Mouse (Mus musculus) neural tube, embryonic 12.5 days (tissue): Measurements from ENCODE around the gene Gm28308. TPM values are rescaled to one million over a fixed set of nuclear protein-coding genes. Genes with fewer than 3 reads are reported as not detected.

Experiments used
- ATAC-seq: fragments of 200-750 bp; cut with Nextera tagmentation; 2 replicates; pipeline ENCODE4 v1.8.0; 2017; ENCODE audit warnings: low read depth, mild to moderate bottlenecking, moderate TSS enrichment, moderate library complexity; ENCODE audit not compliant: low FRiP score
- H3K27ac ChIP-seq: fragments of 300-500 bp; sonication (generic); 2 replicates; pipeline ENCODE4 v1.5.1; 2016
- H3K27me3 ChIP-seq: fragments of 300-500 bp; sonication (generic); replicated peaks from 2 replicates; pipeline ENCODE4 v1.6.1; 2016; ENCODE audit warnings: mild to moderate bottlenecking
- H3K36me3 ChIP-seq: fragments of 300-500 bp; sonication (generic); 2 replicates; pipeline ENCODE4 v1.6.1; 2016; ENCODE audit warnings: mild to moderate bottlenecking
- H3K4me1 ChIP-seq: fragments of 300-500 bp; sonication (generic); 2 replicates; pipeline ENCODE4 v1.6.1; 2016
- H3K4me2 ChIP-seq: fragments of 300-500 bp; sonication (generic); replicated peaks from 2 replicates; pipeline ENCODE4 v1.6.1; 2016; ENCODE audit warnings: mild to moderate bottlenecking
- H3K4me3 ChIP-seq: fragments of 300-500 bp; sonication (generic); 2 replicates; pipeline ENCODE4 v1.5.1; 2016
- H3K9ac ChIP-seq: fragments of 300-500 bp; sonication (generic); 2 replicates; pipeline ENCODE4 v1.6.1; 2016; ENCODE audit warnings: mild to moderate bottlenecking
- H3K9me3 ChIP-seq: fragments of 300-500 bp; sonication (generic); 2 replicates; pipeline ENCODE4 v1.6.1; 2016; ENCODE audit warnings: mild to moderate bottlenecking
- WGBS: fragments of 180-500 bp; shearing (Covaris S2); methylation state at CpG from one replicate; pipeline ENCODE4 v1.1.7; 2016; 5-methylcytosine and 5-hydroxymethylcytosine counted together
- polyA plus RNA-seq: library from polyadenylated mRNA; unstranded; fragments of >200 nt; fragmentation: Nextera tagmentation; extraction: Ambion mirVana; gene quantifications from 2 replicates; pipeline ENCODE4 v1.2.1, GENCODE M21; 2016

The Gm28308 gene
- polyA plus RNA-seq, 1 experiment from 2014 or later, result not detected

DNA sequence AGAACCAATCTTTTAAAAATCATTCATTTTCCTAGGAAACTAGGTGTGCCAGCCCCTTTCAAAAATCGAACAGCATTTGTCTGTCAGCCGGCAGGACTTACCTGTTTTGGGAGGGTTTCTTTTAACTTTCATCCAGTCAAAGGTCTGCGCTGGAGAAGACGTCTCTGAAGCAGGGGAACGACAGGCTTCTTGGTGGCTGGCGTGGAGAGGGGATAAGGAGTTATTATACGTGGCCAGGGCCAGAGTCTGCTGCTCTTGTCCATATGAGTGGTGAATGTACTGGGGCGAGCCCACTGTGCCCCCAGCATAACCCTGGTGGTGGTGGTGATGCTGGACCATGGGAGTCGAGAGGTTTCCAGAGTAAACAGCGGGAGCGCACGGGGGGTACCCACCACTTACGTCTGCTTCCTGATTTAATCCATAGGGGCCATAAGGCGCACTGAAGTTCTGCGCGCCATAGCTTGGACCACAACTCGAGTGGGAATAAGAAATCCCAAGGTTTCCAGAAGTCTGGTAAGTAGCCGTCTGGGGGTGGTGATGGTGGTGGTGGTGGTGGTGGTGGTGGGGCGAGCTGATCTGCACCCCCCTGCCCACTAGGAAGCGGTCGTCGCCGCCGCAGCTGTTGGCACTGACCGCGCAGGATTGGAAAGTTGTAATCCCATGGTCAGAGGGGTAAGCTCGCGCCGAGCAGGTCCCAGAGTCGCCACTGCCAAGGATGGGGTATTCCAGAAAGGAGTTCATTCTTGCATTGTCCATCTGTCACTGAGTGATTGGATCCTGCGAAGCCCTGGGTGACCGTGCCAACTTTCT is 55.5 kb downstream of the Gm28308 start:
- H3K9ac ChIP-seq, result peak overlapping the region; percentile 72

DNA sequence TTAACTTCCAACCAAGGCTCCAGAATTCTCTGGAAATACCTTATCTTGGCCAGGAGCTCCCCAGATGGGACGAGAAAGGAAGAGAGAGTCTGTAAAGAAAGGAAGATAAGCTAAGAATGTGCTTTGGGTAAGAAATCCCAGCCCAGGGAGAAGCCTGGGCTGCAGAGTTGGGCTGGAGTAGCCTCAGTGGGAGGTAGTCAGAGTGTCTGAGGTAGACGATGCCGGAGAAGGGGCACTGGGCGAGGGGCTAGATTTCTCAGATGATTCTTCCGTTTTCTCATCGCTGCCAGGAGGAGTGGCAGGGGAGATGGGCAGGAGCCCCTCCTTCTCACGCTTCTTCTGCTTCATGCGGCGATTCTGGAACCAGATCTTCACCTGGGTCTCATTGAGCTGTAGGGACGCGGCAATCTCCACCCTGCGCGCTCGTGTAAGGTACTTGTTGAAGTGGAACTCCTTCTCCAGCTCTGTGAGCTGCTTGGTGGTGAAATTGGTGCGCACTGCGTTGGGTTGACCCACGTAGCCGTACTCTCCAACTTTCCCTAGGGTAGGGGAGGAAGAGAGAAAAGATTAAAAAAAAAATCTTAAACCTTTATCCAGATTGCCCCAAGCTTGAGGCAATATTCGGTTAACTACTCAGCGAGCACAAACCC is 56.5 kb downstream of the Gm28308 start:
- H3K4me1 ChIP-seq, result peaks cover 65% of the 10 kb centered on the region
- no peaks in the 10 kb centered on the region for H3K36me3 ChIP-seq
- H3K4me2 ChIP-seq, result peak overlapping the region; percentile 99
- peak overlapping the region; percentile 72 for H3K9ac ChIP-seq
- H3K27me3 ChIP-seq, result no peaks in the 10 kb centered on the region
- WGBS, result 1% methylated on average over 20 of the region's 20 CpGs
- no peak for ATAC-seq
- peak overlapping the region; percentile 75 for H3K4me3 ChIP-seq
- no peaks in the 10 kb centered on the region for H3K9me3 ChIP-seq
- H3K27ac ChIP-seq, result no peak overlapping the region

More for the DNA sequence above, 55.5 kb downstream of the Gm28308 start:
- peak overlapping the region; percentile 75 for H3K4me3 ChIP-seq
- H3K4me2 ChIP-seq, result peak overlapping the region; percentile 99
- ATAC-seq, result peak; percentile 46
- peak overlapping the region; percentile 58; the same call in 1 of the 2 replicates for H3K27ac ChIP-seq
- peaks cover 58% of the 10 kb centered on the region for H3K4me1 ChIP-seq
- no peaks in the 10 kb centered on the region for H3K9me3 ChIP-seq
- no peaks in the 10 kb centered on the region for H3K27me3 ChIP-seq
- WGBS, result under 1% methylated on average over 32 of the region's 32 CpGs
- H3K36me3 ChIP-seq, result peaks cover under 1% of the 10 kb centered on the region; the same call in 1 of the 2 replicates

DNA sequence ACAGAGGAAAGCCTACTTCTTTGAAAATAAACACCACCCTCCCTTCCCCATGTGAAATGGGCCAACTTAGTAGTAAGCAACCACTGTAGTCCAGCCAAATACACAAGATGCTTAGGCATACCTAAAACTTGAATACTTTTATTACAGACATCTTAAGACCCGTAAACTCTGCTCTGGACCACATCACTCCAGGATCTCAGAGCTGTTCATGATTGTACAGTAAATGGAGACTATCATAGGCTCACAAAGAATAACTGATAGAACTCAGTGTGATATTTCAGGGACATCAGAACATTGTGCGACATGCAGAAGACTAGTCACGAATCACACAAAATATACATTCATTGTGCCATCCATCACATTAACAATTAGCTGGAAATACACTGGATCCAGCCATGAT is 57.7 kb downstream of the Gm28308 start:
- Histone ChIP-seq H3K4me2 (peak overlapping the region; percentile 99), H3K36me3 (no peaks in the 10 kb centered on the region), H3K27me3 (no peaks in the 10 kb centered on the region), H3K9me3 (no peaks in the 10 kb centered on the region), H3K4me3 (no peak overlapping the region), H3K9ac (no peak overlapping the region), H3K27ac (no peak overlapping the region), H3K4me1 (peaks cover 71% of the 10 kb centered on the region)
- WGBS, result 38% methylated on average over 3 of the region's 3 CpGs
- no peak for ATAC-seq

DNA sequence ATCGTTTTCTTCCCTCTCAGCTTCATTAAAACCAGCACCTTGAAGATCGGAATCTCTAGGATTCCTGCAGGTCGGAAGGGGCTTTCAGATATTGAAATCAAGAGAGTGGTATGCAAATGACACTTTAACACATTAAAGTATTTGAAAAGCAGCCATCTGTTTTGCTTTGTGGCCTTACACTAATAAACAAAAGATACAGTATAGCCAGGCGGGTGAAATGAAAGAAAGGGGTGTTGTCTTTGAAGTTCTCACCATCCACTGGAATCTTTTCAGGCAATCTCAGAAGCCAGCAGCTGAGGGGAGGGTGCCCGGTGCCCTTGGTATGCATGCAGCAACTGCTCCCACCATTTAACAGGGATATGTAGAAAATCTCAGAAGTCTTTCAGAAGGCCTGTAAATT is 59.1 kb downstream of the Gm28308 start:
- H3K9ac ChIP-seq, result no peak overlapping the region
- 0 out of 2 replicates have a peak overlapping the region, but pooled peaks have one; percentile 46 for H3K27ac ChIP-seq
- H3K4me1 ChIP-seq, result peaks cover 60% of the 10 kb centered on the region
- H3K27me3 ChIP-seq, result no peaks in the 10 kb centered on the region
- no peak overlapping the region for H3K4me3 ChIP-seq
- peak overlapping the region; percentile 38; the same call in 1 of the 2 replicates for H3K4me2 ChIP-seq
- H3K36me3 ChIP-seq, result no peaks in the 10 kb centered on the region
- ATAC-seq, result no peak
- WGBS, result 10% methylated on average over 5 of the region's 5 CpGs
- H3K9me3 ChIP-seq, result no peaks in the 10 kb centered on the region

DNA sequence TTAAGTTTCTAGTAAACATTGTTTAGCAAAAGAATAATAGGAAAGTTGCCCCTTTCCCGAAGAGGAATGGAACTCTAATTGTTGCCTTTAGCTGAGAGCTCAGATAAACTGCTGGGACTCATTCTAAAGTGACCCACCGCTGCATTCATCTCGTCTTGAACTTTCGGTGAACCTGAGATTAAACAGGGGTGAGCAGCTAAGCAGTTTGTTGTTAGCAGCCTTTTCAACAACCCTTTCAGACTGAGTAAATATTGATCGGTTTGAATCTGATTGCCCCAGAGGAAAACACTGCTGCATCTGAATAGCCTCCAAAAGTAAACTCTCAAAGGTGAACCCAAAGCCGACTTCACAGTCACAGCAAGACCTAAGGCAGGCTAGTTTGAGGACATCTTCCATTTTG is 59.9 kb downstream of the Gm28308 start:
- ATAC-seq, result no peak
- H3K4me3 ChIP-seq, result no peak overlapping the region
- 1% methylated on average over 6 of the region's 6 CpGs for WGBS
- no peaks in the 10 kb centered on the region for H3K9me3 ChIP-seq
- no peaks in the 10 kb centered on the region for H3K36me3 ChIP-seq
- H3K27ac ChIP-seq, result no peak overlapping the region
- no peak overlapping the region for H3K9ac ChIP-seq
- peak overlapping the region; percentile 40 for H3K4me2 ChIP-seq
- H3K27me3 ChIP-seq, result no peaks in the 10 kb centered on the region
- H3K4me1 ChIP-seq, result peaks cover 58% of the 10 kb centered on the region

DNA sequence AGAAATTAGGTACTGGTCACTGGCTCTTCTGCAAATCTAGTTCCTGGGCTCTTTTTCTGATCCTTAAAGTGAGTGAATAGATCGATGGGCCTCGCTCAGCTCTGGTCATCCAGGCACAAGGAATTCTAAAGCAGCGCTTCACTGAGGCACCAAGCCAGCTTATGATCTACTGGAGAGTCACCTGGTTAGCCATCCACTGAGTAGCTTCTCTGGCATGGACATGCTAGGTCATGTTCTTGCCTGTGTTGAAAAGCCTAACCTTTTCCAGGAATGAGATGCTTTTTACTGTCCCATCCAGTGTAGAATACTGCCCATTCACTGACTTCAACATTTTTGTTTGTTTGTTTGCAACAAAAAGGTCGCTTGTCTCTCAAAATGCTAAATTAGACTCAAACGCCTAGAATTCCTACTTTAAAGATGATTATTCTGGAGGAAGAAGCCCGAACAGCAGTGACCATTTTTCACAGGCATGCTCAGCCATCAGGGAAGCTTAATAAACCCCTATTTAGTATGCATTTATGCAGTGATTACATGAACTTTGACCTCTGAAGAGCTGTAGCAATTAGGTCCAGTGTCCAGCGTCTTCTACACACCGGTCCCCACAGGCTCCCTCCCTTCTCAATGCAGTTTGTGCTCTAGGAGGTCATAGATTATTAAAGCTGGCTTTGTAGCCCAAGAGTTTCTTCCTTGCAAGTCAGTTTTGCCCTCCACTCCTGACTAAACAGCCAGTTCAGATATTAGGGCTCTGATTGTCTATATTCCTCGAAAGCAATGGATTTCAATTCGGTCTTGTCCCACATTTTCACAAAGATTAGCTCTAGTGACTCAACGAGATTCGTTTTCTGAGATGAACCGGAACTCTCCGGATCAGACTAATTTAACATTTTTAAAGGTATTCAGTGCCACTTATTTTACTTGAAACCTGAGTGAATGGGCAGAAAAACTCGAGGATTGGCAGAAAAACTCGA is 60.6 kb downstream of the Gm28308 start:
- Histone ChIP-seq H3K9ac (no peak overlapping the region), H3K27me3 (no peaks in the 10 kb centered on the region), H3K27ac (0 out of 2 replicates have a peak overlapping the region, but pooled peaks have one; percentile 10), H3K4me2 (peak overlapping the region; percentile 40), H3K9me3 (no peaks in the 10 kb centered on the region), H3K4me3 (no peak overlapping the region), H3K4me1 (peaks cover 54% of the 10 kb centered on the region), H3K36me3 (no peaks in the 10 kb centered on the region)
- 7% methylated on average over 16 of the region's 16 CpGs for WGBS
- ATAC-seq, result no peak

DNA sequence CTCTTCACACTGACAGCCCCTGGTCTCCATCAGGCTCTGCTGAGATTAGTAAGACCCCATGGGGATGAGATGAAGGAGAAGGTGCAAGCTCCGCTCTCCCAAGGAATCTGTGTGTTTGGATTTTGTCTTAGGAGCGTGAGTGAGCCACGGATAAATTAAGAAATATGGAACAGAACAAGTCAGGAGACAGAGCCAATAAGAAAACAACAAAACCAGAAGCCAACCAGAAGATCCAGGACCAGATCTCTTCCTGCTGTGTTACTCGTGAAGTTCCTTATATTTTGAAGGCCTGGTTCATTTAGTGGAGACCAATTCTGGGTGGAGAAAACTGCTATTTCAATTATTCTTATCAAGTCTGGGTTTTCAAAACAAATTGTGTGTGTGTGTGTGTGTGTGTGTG is 61.6 kb downstream of the Gm28308 start:
- no peak for ATAC-seq
- peaks cover 45% of the 10 kb centered on the region for H3K4me1 ChIP-seq
- no peaks in the 10 kb centered on the region for H3K9me3 ChIP-seq
- no peaks in the 10 kb centered on the region for H3K27me3 ChIP-seq
- no peaks in the 10 kb centered on the region for H3K36me3 ChIP-seq
- no peak overlapping the region for H3K4me3 ChIP-seq
- H3K27ac ChIP-seq, result no peak overlapping the region
- 34% methylated on average over 4 of the region's 4 CpGs for WGBS
- no peak overlapping the region for H3K9ac ChIP-seq
- no peak overlapping the region for H3K4me2 ChIP-seq

DNA sequence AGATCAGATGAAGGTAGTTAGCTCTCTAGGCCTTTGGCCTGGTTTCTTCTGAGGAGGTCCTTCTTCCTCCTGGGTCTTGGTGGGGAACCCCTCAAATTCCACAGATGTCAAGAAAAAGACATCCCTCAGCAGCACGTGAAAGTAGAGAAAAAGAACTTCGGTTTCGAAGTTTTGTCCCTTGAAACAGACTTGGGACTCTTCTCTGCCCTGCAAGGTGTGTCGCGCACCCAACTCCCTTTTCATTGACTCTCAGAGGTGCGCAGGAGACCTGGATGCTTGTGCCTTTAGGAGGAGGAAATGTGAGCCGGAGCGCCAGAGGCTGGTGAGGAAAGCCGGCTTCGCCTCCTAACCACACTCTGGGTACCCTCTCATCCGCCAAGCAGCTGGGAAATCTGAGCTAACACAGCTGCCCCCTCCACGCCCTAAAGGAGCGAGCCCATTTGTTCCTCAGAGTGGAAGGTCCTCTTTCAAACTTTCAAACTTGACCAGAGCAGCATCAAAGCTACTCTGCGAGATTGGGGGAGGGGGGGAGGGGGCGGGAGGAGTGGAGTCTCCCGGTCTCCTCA is 62.7 kb downstream of the Gm28308 start:
- H3K4me1 ChIP-seq, result peaks cover 35% of the 10 kb centered on the region
- no peaks in the 10 kb centered on the region for H3K9me3 ChIP-seq
- H3K4me2 ChIP-seq, result peak overlapping the region; percentile 50
- H3K36me3 ChIP-seq, result no peaks in the 10 kb centered on the region
- no peak overlapping the region for H3K4me3 ChIP-seq
- no peak overlapping the region for H3K9ac ChIP-seq
- no peak overlapping the region for H3K27ac ChIP-seq
- 6% methylated on average over 16 of the region's 16 CpGs for WGBS
- no peaks in the 10 kb centered on the region for H3K27me3 ChIP-seq
- ATAC-seq, result no peak

DNA sequence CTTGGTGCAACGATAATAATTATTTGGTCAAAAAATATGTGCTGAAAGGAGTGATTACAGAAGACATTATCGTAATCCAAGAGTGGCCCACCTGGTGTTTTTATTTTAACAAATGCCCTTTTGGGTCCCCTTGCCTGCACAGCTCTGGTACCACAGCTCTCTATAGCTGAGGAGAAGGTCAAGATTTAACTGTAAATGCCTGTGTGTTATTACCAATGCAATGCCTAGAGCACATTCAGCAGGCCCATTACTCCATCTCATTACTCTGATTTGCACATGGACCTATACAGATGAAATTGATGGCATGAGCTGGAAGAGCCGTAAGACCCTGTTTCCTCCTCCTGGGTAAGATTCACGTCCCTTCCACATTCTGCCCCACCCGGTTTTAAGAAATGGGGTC is 74.0 kb downstream of the Gm28308 start:
- Histone ChIP-seq H3K27ac (no peak overlapping the region), H3K9ac (no peak overlapping the region)
- no peak for ATAC-seq

DNA sequence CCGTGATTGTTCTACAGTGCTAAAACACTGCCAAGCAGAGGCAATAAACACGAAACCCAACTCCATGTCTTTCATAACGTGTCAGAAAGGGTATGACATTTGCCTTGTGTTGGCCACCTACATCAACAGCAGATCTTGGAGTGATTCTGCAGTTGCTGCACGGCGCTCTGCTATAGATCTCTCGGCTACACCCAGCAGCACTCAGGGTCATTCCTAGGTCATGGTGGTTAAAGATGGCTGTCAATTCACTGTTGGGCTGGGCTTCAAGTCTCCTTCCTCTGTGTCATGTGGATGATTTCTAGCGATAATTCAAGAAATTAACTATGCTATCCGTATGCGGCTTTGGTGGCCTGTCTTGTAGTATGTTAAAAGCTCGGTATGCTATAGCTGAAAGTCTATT is 74.6 kb downstream of the Gm28308 start:
- Histone ChIP-seq H3K27ac (no peak overlapping the region), H3K9me3 (no peaks in the 10 kb centered on the region), H3K9ac (no peak overlapping the region), H3K4me1 (peaks cover 15% of the 10 kb centered on the region), H3K4me2 (0 out of 2 replicates have a peak overlapping the region, but pooled peaks have one; percentile 20), H3K36me3 (no peaks in the 10 kb centered on the region), H3K4me3 (no peak overlapping the region), H3K27me3 (no peaks in the 10 kb centered on the region)
- ATAC-seq, result no peak
- 29% methylated on average over 10 of the region's 10 CpGs for WGBS

More for the DNA sequence above, 74.0 kb downstream of the Gm28308 start:
- 59% methylated on average over 5 of the region's 5 CpGs for WGBS
- H3K4me3 ChIP-seq, result no peak overlapping the region
- no peaks in the 10 kb centered on the region for H3K36me3 ChIP-seq
- H3K4me2 ChIP-seq, result no peak overlapping the region
- H3K4me1 ChIP-seq, result peaks cover 15% of the 10 kb centered on the region
- no peaks in the 10 kb centered on the region for H3K9me3 ChIP-seq
- no peaks in the 10 kb centered on the region for H3K27me3 ChIP-seq

DNA sequence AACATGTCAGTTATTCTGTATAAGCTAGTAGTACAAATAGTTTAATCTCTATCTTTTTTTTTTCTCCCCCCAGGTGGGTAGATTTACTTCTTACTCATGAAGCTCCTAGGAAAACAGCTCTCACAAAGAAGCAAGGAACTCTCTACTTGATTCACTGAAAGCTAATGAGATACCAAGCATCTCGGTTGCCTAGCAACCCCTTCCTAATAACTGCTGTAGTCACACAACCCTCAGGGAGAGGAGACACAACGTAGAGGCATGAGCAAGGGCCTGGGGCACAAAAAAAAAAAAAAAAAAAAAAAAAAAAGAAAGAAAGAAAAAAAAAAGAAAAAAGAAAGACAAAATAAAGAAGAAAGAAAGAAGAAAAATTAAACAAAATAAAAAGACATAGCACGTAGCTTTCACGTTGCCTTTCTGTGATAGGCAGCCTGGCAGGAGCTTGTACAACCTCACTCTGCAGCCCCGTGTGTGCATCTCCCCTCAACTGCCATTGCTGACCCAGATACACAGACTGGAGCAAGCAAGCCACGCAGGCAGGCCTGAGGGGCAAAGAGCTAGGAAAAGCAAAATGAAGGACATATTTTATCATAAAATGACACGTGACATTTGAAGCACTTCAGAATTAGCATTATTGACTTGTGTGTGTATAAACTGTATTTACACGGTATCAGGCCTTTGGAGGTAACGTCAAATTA is 75.2 kb downstream of the Gm28308 start:
- ATAC-seq, result no peak

More for the DNA sequence above, 75.2 kb downstream of the Gm28308 start:
- Histone ChIP-seq H3K36me3 (no peaks in the 10 kb centered on the region), H3K27ac (no peak overlapping the region), H3K4me1 (peaks cover 15% of the 10 kb centered on the region), H3K9me3 (no peaks in the 10 kb centered on the region), H3K4me2 (0 out of 2 replicates have a peak overlapping the region, but pooled peaks have one; percentile 6), H3K9ac (no peak overlapping the region), H3K4me3 (no peak overlapping the region), H3K27me3 (no peaks in the 10 kb centered on the region)
- WGBS, result 39% methylated on average over 9 of the region's 9 CpGs
